Mouse (Mus musculus) limb, embryonic 14.5 days (tissue): ENCODE results near the gene Tmprss9. TPM values are rescaled to one million over a fixed set of nuclear protein-coding genes. Genes with fewer than 3 reads are reported as not detected.

Experiments used
- ATAC-seq: fragments of 200-750 bp; cut with Nextera tagmentation; 2 replicates; pipeline ENCODE4 v1.8.0; 2017; ENCODE audit warnings: low read depth, moderate number of reproducible peaks, moderate TSS enrichment; ENCODE audit not compliant: low FRiP score
- DNase-seq: peaks from one replicate; pipeline ENCODE4 v3.0.0-alpha.2; 2015; ENCODE audit warnings: low spot score
- H3K27ac ChIP-seq: fragments of 300-500 bp; sonication (generic); replicated peaks from 2 replicates; pipeline ENCODE4 v1.5.1; 2014; ENCODE audit warnings: low read depth, mild to moderate bottlenecking, low read length, moderate library complexity, mixed read lengths
- H3K27me3 ChIP-seq: fragments of 300-500 bp; sonication (generic); 2 replicates; pipeline ENCODE4 v1.6.1; 2014; ENCODE audit warnings: low read length, mixed read lengths; ENCODE audit not compliant: control insufficient read depth, insufficient read depth
- H3K36me3 ChIP-seq: fragments of 300-500 bp; sonication (generic); 2 replicates; pipeline ENCODE4 v1.6.1; 2014; ENCODE audit warnings: mild to moderate bottlenecking, low read length, moderate library complexity, mixed read lengths; ENCODE audit not compliant: control insufficient read depth, insufficient read depth
- H3K4me1 ChIP-seq: fragments of 300-500 bp; sonication (generic); 2 replicates; pipeline ENCODE4 v1.6.1; 2014; ENCODE audit warnings: antibody characterized with exemption, low read length, mixed read lengths; ENCODE audit not compliant: control insufficient read depth, insufficient read depth
- H3K4me2 ChIP-seq: fragments of 300-500 bp; sonication (generic); replicated peaks from 2 replicates; pipeline ENCODE4 v1.6.1; 2014; ENCODE audit warnings: low read depth, mild to moderate bottlenecking, low read length, moderate library complexity; ENCODE audit not compliant: severe bottlenecking
- H3K4me3 ChIP-seq: fragments of 300-500 bp; sonication (generic); replicated peaks from 2 replicates; pipeline ENCODE4 v1.5.1; 2014; ENCODE audit warnings: low read length
- H3K9ac ChIP-seq: fragments of 300-500 bp; sonication (generic); 2 replicates; pipeline ENCODE4 v1.6.1; 2014; ENCODE audit warnings: mild to moderate bottlenecking, low read depth, low read length, moderate library complexity; ENCODE audit not compliant: severe bottlenecking
- H3K9me3 ChIP-seq: fragments of 300-500 bp; sonication (generic); 2 replicates; pipeline ENCODE4 v1.6.1; 2016; ENCODE audit warnings: low read length; ENCODE audit not compliant: control insufficient read depth
- POLR2A ChIP-seq: fragments of 200-500 bp; IDR thresholded peaks from 2 replicates; pipeline ENCODE4 v1.8.0; 2012; ENCODE audit warnings: inconsistent platforms, mild to moderate bottlenecking, moderate library complexity, borderline replicate concordance; ENCODE audit not compliant: insufficient read depth, insufficient read length; ENCODE audit errors: extremely low read depth
- WGBS: fragments of 180-500 bp; shearing (Covaris S2); extraction: QIAGEN DNeasy Blood & Tissue Kit; methylation state at CpG from one replicate; pipeline ENCODE4 v1.1.7; 2014; 5-methylcytosine and 5-hydroxymethylcytosine counted together
- polyA plus RNA-seq, 2 experiments: library from polyadenylated mRNA; depleted of rRNA in 1 of 2; stranded (reverse) in 1 of 2; unstranded in 1 of 2; fragments of >200 nt; fragmentation: Nextera tagmentation in 1 of 2; extraction: Ambion mirVana in 1 of 2; gene quantifications; 2 replicates each; pipeline versions ENCODE4 v1.2.1 to v1.2.3; 2012 to 2014

Tmprss9 gene
- polyA plus RNA-seq, 2 experiments, result 0.04 to 0.10 TPM

DNA sequence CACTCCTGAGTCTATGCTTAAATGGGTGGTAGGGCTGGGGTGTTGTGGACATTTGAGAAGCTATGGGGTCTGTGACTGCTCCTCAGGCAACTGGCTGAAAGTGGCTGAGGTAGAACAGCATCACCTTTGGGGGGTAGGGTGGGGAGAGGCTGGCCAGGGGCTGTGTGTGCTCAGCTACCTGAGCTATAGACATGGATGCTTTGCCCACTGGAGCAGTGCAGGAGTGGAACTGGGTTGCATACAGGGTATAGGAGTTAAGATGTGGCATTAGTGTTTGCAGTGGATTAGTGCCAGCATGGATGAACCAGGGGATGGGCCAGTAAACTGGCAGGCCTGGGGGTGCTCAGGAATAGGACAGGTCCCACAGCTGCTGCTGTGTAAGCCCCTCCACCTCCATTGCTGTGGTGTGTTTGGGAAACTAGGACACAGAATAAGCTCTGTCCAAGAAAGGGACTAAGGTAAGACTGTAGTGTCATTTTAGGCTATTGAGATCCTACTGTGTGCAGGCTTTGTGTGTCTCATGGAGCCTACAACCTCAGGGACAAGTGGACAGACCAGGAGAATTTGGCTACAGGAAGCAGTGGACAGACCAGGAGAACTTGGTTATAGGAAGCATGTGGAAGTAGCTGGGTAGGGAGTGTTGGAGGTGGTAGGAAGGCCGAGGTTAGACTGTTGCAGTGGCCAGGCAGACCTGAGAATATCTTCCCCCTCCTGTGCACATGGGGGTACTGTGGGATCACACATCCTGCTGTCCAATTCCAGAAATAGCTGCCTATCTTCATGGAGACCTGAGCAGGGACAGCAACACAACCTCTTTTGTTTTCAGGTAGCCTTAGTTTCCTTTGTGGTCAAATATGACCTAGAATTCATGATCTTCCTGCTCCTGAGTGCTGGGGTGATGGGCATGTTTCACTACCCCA is 42.0 kb upstream of the Tmprss9 start:
- Histone ChIP-seq H3K9ac (no peak overlapping the region), H3K27ac (no peak overlapping the region), H3K4me1 (peaks cover 9% of the 10 kb centered on the region), H3K36me3 (peaks cover 24% of the 10 kb centered on the region), H3K4me3 (no peak overlapping the region), H3K9me3 (no peaks in the 10 kb centered on the region), H3K4me2 (no peak overlapping the region), H3K27me3 (peaks cover 11% of the 10 kb centered on the region)
- no peak for TF ChIP-seq POLR2A
- ATAC-seq (no peak), DNase-seq (no peak)
- WGBS, result 77% methylated on average over 1 of the region's 1 CpGs

DNA sequence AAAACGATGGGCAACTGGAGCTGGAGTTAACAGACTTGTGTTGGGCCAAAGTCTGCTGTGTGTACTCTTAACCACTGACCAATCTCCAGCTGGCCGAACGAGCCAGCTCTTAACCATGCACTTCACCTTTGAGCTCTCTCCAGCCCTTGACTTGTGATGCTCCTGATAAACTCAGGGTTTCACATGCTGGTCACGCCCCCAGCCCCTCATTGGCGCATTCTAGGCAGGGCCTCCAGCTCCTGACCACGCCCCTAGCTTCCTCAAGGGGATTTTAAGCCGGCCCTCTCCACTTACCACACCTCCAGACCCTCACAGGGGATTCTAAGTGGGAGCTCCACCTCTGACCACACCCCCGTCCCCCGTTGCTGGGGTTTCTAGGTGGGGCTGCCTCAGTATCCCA is 40.5 kb upstream of the Tmprss9 start:
- WGBS, result 5% methylated on average over 9 of the region's 9 CpGs
- no peak overlapping the region for H3K9ac ChIP-seq
- H3K36me3 ChIP-seq, result peaks cover 24% of the 10 kb centered on the region
- ATAC-seq (no peak), DNase-seq (peak; percentile 40)
- H3K4me2 ChIP-seq, result no peak overlapping the region
- peaks cover 5% of the 10 kb centered on the region for H3K4me1 ChIP-seq
- no peaks in the 10 kb centered on the region for H3K9me3 ChIP-seq
- peaks cover 26% of the 10 kb centered on the region for H3K27me3 ChIP-seq
- H3K4me3 ChIP-seq, result no peak overlapping the region
- H3K27ac ChIP-seq, result no peak overlapping the region
- TF ChIP-seq POLR2A, result no peak

DNA sequence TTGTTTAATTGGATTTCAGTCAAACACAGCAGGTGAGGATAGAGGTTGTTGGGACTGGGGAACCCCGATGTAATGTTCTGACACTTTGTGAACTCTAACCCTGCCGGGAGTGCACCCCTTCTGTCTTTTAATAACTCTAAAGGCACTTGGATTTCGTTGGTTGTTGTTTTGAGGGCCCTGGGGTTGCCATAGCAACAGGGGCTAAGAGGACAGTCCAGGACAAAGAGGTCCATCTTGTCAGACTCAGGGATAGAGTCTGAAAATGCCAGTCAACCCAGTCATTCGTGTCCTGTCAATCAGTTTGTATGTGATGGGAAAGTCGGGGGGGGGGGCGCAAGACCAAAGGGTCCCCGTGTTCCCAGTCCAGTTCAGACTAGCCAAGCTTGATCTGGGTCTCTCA is 38.8 kb upstream of the Tmprss9 start:
- Histone ChIP-seq H3K4me2 (no peak overlapping the region), H3K9ac (no peak overlapping the region), H3K9me3 (no peaks in the 10 kb centered on the region), H3K27me3 (peaks cover 37% of the 10 kb centered on the region), H3K36me3 (peaks cover 24% of the 10 kb centered on the region), H3K4me1 (peaks cover 2% of the 10 kb centered on the region), H3K4me3 (no peak overlapping the region), H3K27ac (no peak overlapping the region)
- TF ChIP-seq POLR2A, result no peak
- WGBS, result 77% methylated on average over 7 of the region's 7 CpGs
- no peak for ATAC-seq
- DNase-seq, result no peak

DNA sequence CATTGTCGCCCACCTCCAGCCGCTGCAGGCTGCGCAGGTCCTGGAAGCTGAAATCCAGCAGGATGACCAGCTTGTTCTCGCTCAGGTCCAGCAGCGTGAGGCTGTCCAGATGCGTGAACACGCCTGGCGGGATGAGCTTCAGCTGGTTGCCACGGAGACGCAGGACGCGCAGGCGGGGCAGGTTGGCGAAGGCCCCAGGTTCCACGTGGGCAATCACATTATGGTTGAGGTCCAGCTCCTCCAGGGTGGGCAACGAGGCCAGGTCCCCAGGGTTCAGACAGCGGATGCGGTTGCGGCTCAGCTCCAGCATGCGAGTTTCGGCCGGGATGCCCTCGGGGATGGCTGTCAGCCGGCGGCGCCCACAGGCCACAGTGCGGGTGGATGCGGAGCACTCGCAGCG is 36.0 kb upstream of the Tmprss9 start:
- DNase-seq (no peak), ATAC-seq (no peak)
- Histone ChIP-seq H3K9ac (no peak overlapping the region), H3K27me3 (peaks cover 37% of the 10 kb centered on the region), H3K4me3 (no peak overlapping the region), H3K4me1 (no peaks in the 10 kb centered on the region), H3K27ac (no peak overlapping the region), H3K4me2 (no peak overlapping the region), H3K9me3 (no peaks in the 10 kb centered on the region), H3K36me3 (peaks cover 3% of the 10 kb centered on the region; the same call in 1 of the 2 replicates)
- WGBS, result 44% methylated on average over 30 of the region's 30 CpGs
- no peak for TF ChIP-seq POLR2A

DNA sequence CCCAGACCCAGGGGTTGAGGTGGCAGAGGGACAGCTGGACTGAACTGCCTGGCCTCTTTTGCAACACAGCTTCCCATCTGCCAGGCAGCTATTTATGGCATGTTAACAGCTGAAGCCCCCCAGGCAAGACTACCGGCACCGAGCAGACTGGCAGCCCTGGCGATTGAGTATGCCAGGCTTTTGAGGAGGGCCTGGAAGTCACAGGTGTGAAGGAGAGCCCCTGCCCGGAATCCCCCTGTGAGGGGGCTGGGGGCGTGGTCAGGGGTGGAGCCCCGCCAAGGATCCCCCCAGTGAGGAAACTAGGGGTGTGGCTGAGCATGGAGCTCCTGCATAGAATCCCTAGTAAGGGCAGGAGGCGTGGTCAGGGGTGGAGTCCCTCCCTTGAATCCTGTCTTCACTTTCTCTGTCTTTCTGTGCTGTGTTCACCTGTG is 34.7 kb upstream of the Tmprss9 start:
- Histone ChIP-seq H3K27ac (no peak overlapping the region), H3K4me3 (no peak overlapping the region), H3K27me3 (peaks cover 38% of the 10 kb centered on the region), H3K4me2 (no peak overlapping the region), H3K9ac (no peak overlapping the region), H3K4me1 (no peaks in the 10 kb centered on the region), H3K9me3 (no peaks in the 10 kb centered on the region), H3K36me3 (no peaks in the 10 kb centered on the region)
- no peak for DNase-seq
- 42% methylated on average over 7 of the region's 7 CpGs for WGBS
- no peak for TF ChIP-seq POLR2A
- ATAC-seq, result no peak

DNA sequence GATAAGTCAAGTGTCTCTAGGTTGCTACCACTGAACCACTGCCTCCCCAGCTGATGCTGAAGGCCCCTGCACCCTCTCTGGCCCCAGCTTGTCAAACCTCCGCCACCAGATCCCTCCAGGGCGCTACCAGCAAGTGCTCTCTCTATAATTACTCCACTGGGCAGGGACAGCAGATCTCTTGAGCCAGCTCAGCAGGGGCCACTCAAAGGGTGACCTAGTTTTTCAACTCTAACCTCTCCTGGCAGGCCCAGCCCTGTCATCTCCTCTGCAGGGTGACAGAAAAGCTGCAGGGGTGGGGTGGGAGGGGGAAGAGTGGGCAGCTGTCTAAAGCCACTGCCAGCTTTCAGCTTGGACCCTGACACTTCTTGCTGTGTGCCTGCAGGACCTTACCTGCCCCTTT is 33.8 kb upstream of the Tmprss9 start:
- Histone ChIP-seq H3K9me3 (no peaks in the 10 kb centered on the region), H3K9ac (no peak overlapping the region), H3K27me3 (peaks cover 46% of the 10 kb centered on the region), H3K36me3 (no peaks in the 10 kb centered on the region), H3K27ac (no peak overlapping the region), H3K4me1 (no peaks in the 10 kb centered on the region), H3K4me2 (no peak overlapping the region), H3K4me3 (no peak overlapping the region)
- no peak for TF ChIP-seq POLR2A
- ATAC-seq (no peak), DNase-seq (no peak)
- WGBS, result 4% methylated on average over 2 of the region's 2 CpGs
